Mouse (Mus musculus) heart, embryonic 13.5 days (tissue): ENCODE data around the gene Btbd9. TPM values are rescaled to one million over a fixed set of nuclear protein-coding genes. Genes with fewer than 3 reads are reported as not detected.

Experiments used
- ATAC-seq: fragments of 200-750 bp; cut with Nextera tagmentation; 2 replicates; pipeline ENCODE4 v1.8.0; 2017; ENCODE audit warnings: moderate TSS enrichment; ENCODE audit not compliant: insufficient number of reproducible peaks, low FRiP score, low TSS enrichment; ENCODE audit errors: extremely low read depth
- H3K27ac ChIP-seq: fragments of 300-500 bp; sonication (generic); replicated peaks from 2 replicates; pipeline ENCODE4 v1.5.1; 2015; ENCODE audit warnings: moderate library complexity, mild to moderate bottlenecking, inconsistent platforms
- H3K27me3 ChIP-seq: fragments of 300-500 bp; sonication (generic); replicated peaks from 2 replicates; pipeline ENCODE4 v1.6.1; 2015; ENCODE audit warnings: mild to moderate bottlenecking, inconsistent platforms
- H3K36me3 ChIP-seq: fragments of 300-500 bp; sonication (generic); 2 replicates; pipeline ENCODE4 v1.6.1; 2015; ENCODE audit warnings: mild to moderate bottlenecking, inconsistent platforms
- H3K4me1 ChIP-seq: fragments of 300-500 bp; sonication (generic); 2 replicates; pipeline ENCODE4 v1.6.1; 2015; ENCODE audit warnings: inconsistent platforms
- H3K4me2 ChIP-seq: fragments of 300-500 bp; sonication (generic); 2 replicates; pipeline ENCODE4 v1.6.1; 2015; ENCODE audit warnings: inconsistent platforms, mild to moderate bottlenecking, moderate library complexity
- H3K4me3 ChIP-seq: fragments of 300-500 bp; sonication (generic); 2 replicates; pipeline ENCODE4 v1.5.1; 2015; ENCODE audit warnings: moderate library complexity, mild to moderate bottlenecking, inconsistent platforms
- H3K9ac ChIP-seq: fragments of 300-500 bp; sonication (generic); 2 replicates; pipeline ENCODE4 v1.6.1; 2015; ENCODE audit warnings: inconsistent platforms, mild to moderate bottlenecking, moderate library complexity
- H3K9me3 ChIP-seq: fragments of 300-500 bp; sonication (generic); 2 replicates; pipeline ENCODE4 v1.6.1; 2016; ENCODE audit warnings: inconsistent platforms
- WGBS: fragments of 180-500 bp; shearing (Covaris S2); methylation state at CpG from one replicate; pipeline ENCODE4 v1.1.7; 2015; ENCODE audit warnings: mixed read lengths; 5-methylcytosine and 5-hydroxymethylcytosine counted together
- polyA plus RNA-seq: library from polyadenylated mRNA; unstranded; fragments of >200 nt; fragmentation: Nextera tagmentation; extraction: Ambion mirVana; gene quantifications from 2 replicates; pipeline ENCODE4 v1.2.1, GENCODE M21; 2015

The Btbd9 gene
- polyA plus RNA-seq, 1 experiment from 2014 or later, result 44.4 TPM

DNA sequence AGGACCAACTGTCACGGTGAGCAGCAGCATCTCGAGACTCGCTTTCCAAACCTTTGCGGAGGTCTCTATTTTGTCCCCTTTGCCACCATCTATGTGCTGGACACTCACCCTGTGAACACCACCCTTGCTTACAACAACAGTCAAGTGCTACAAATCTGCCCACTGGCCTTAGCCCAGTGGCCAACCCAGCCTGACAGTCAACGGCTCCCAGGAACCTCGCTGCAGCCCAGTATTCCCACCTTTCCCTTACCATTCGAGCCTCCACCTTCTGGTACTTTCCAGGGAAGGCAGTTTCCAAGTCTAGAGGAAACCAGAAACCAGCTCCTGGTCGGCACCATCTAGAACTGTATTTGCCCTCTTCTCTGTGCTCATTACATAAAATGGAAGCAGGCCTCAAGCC lies 84.7 kb downstream of the Btbd9 start:
- H3K9me3 ChIP-seq, result no peaks in the 10 kb centered on the region
- H3K36me3 ChIP-seq, result peaks cover 8% of the 10 kb centered on the region
- no peak overlapping the region for H3K27ac ChIP-seq
- H3K4me1 ChIP-seq, result peaks cover 12% of the 10 kb centered on the region
- no peak for ATAC-seq
- H3K9ac ChIP-seq, result no peak overlapping the region
- no peak overlapping the region for H3K4me2 ChIP-seq
- no peak overlapping the region for H3K4me3 ChIP-seq
- WGBS, result 92% methylated on average over 8 of the region's 8 CpGs
- no peaks in the 10 kb centered on the region for H3K27me3 ChIP-seq

DNA sequence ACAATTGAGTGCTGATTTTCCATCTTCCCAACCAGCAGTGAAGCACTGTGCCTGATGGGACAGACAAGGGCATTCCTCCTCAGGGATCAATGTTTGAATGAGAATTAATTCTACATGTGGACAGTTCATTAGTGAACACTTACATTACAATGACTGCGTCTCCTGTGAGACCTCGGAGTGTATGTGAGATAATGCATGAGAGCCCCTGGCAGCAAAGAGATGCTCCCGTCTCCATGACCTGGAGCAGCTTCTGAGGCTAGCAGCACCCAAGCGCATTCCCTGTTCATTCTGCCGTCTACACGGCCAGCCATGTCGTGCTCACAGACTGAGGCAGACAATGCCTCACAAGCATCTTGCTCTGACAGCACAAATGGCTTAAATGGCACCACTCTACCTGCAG lies 85.7 kb downstream of the Btbd9 start:
- H3K27ac ChIP-seq, result no peak overlapping the region
- 77% methylated on average over 7 of the region's 7 CpGs for WGBS
- H3K36me3 ChIP-seq, result peaks cover 8% of the 10 kb centered on the region
- H3K4me3 ChIP-seq, result no peak overlapping the region
- no peaks in the 10 kb centered on the region for H3K27me3 ChIP-seq
- no peak for ATAC-seq
- H3K9me3 ChIP-seq, result no peaks in the 10 kb centered on the region
- no peak overlapping the region for H3K9ac ChIP-seq
- H3K4me2 ChIP-seq, result no peak overlapping the region
- H3K4me1 ChIP-seq, result peaks cover 8% of the 10 kb centered on the region

DNA sequence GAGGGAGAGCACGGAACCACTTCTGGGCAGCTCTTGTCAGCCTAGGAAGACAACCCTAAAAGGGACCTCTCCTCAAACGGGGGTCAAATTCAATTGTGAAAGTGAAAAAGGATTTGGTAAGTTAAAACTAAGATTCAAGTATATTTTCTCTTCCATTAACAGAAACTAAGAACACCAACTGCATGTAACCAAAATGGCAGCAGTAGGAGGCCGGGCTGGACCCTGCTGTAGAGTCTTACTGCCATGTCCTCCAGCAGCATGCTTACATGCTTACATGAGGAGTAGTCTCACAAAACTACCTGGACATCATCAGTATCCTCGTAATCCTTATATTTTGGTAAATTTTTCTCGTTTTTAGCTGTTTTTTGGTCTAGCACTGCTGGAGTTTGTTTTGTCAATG lies 86.2 kb downstream of the Btbd9 start:
- peaks cover 8% of the 10 kb centered on the region for H3K36me3 ChIP-seq
- no peaks in the 10 kb centered on the region for H3K27me3 ChIP-seq
- H3K4me2 ChIP-seq, result no peak overlapping the region
- 84% methylated on average over 5 of the region's 5 CpGs for WGBS
- peaks cover 9% of the 10 kb centered on the region for H3K4me1 ChIP-seq
- ATAC-seq, result no peak
- no peak overlapping the region for H3K27ac ChIP-seq
- H3K9me3 ChIP-seq, result no peaks in the 10 kb centered on the region
- H3K4me3 ChIP-seq, result no peak overlapping the region
- no peak overlapping the region for H3K9ac ChIP-seq

DNA sequence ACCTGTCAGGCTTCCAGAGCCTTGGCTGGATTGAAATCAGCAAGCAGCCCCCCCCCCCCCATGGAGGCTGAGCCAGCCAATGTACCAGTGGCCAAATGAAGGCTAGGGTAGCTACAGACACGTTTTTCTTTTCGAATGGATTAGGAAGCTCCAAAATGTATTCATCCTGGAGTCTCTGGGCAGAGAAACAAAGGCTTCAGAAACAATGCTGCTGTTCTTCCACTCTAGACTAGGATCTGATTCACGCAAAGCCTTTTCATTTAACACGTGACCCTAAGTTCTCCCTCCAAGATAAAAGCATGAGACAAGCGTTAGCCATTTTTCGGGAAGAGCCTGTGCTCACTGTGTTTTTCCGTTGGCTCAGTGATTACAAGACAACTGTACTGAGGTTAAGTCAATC lies 86.7 kb downstream of the Btbd9 start:
- peaks cover 13% of the 10 kb centered on the region for H3K4me1 ChIP-seq
- WGBS, result 63% methylated on average over 7 of the region's 7 CpGs
- no peaks in the 10 kb centered on the region for H3K9me3 ChIP-seq
- no peak overlapping the region for H3K4me3 ChIP-seq
- peaks cover 8% of the 10 kb centered on the region for H3K36me3 ChIP-seq
- H3K27ac ChIP-seq, result no peak overlapping the region
- no peak overlapping the region for H3K9ac ChIP-seq
- no peaks in the 10 kb centered on the region for H3K27me3 ChIP-seq
- no peak overlapping the region for H3K4me2 ChIP-seq
- no peak for ATAC-seq

DNA sequence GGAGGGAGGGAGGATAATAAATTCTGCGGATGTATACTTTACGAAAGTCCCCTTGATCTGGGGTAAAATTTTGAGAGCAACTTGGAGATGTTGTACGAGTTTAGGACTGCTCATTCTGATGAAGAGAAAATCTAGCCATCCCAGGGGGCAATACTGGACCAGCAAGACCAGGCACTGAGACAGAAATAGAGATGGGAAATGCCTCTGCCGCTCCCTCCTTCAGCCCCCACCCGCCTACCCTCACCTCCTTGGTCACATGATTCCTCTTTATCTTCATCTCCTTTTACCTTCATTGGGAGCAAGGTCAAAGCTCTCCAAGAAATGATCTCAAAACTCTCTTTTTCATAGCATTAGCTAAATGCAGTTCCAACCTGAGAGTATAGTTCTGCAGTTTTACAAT lies 88.6 kb downstream of the Btbd9 start:
- no peaks in the 10 kb centered on the region for H3K9me3 ChIP-seq
- 66% methylated on average over 5 of the region's 5 CpGs for WGBS
- no peak overlapping the region for H3K27ac ChIP-seq

DNA sequence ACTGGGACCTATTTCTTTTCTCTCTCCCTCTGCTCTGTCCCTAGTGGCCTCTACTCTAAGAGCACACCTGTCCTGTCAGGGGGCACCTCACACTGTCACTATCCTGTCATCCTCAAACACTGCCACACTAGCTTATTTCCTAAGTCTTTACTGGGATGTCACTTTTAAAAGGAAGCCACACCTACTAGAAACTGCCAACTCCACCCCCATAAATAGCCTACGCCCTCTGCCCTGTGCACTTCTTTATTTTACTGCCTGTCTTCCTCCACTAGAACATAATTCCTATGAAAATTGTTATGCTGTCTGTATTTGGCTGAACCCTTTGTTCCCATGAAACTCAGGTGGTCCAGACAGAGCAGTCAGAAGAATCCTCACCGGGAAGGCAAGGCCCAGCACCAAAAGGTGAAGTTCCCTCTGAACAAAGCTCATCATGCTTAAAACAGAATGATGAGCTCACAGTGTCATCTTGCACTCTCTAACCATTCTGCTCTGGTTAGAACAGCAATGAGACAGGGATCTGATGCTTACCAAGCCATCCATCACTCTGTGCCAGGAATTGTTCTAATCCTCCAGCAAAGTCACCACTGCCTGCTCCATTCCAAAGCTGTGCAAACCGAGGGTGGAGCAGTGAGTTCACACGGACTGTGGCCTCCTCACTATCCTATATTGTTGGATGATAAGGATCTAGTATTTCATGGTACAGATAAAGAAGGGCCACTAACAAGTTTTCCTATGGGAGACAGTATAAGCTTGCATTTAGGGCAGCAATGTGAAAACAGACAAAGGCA lies 91.0 kb downstream of the Btbd9 start:
- no peak overlapping the region for H3K4me3 ChIP-seq
- H3K36me3 ChIP-seq, result 0 out of 2 replicates have a peak, but pooled peaks cover 3% of the 10 kb centered on the region
- no peaks in the 10 kb centered on the region for H3K27me3 ChIP-seq
- peaks cover 17% of the 10 kb centered on the region for H3K4me1 ChIP-seq
- H3K4me2 ChIP-seq, result no peak overlapping the region
- H3K27ac ChIP-seq, result no peak overlapping the region
- H3K9ac ChIP-seq, result no peak overlapping the region
- H3K9me3 ChIP-seq, result no peaks in the 10 kb centered on the region
- ATAC-seq, result no peak
- 72% methylated on average over 4 of the region's 4 CpGs for whole genome bisulfite sequencing

More for the DNA sequence above, 88.6 kb downstream of the Btbd9 start:
- Histone ChIP-seq H3K4me2 (no peak overlapping the region), H3K36me3 (peaks cover 8% of the 10 kb centered on the region), H3K27me3 (no peaks in the 10 kb centered on the region), H3K4me1 (peaks cover 17% of the 10 kb centered on the region), H3K9ac (no peak overlapping the region), H3K4me3 (no peak overlapping the region)
- ATAC-seq, result no peak

DNA sequence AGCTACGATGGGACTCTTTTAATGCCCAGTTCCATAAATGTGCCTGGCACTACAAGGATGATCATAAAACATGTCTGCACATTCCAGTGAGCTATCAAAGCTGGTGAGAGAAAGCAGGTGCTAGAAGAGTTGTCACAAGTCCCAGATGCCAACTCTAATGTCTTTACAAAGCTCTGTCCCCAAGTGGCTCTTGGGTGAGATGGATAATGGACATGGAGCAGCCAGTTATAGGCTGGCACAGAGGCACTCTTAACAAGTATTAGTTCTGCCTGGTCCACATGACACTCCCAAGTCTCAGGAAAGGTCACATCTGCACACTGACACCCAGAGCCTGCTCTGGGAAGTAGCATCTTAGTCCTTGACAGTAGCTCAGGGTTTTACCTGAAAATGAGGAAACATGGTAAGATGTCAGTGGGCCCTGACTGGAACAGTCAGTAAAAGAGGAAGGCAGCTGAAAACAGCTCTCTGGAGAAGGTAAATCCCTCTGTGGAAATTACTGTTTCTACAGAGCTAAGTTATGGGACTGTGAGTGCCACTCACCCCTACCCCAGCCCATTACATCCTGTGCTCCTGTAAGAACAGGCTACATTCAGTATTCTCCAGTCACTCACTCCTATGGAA lies 91.7 kb downstream of the Btbd9 start:
- H3K27ac ChIP-seq, result no peak overlapping the region; the same call in 1 of the 2 replicates
- H3K36me3 ChIP-seq, result 0 out of 2 replicates have a peak, but pooled peaks cover 3% of the 10 kb centered on the region
- H3K4me1 ChIP-seq, result peaks cover 17% of the 10 kb centered on the region
- no peaks in the 10 kb centered on the region for H3K9me3 ChIP-seq
- H3K9ac ChIP-seq, result no peak overlapping the region
- no peak overlapping the region for H3K4me2 ChIP-seq
- H3K27me3 ChIP-seq, result no peaks in the 10 kb centered on the region
- H3K4me3 ChIP-seq, result no peak overlapping the region
- no peak for ATAC-seq
- 52% methylated on average over 1 of the region's 1 CpGs for WGBS

DNA sequence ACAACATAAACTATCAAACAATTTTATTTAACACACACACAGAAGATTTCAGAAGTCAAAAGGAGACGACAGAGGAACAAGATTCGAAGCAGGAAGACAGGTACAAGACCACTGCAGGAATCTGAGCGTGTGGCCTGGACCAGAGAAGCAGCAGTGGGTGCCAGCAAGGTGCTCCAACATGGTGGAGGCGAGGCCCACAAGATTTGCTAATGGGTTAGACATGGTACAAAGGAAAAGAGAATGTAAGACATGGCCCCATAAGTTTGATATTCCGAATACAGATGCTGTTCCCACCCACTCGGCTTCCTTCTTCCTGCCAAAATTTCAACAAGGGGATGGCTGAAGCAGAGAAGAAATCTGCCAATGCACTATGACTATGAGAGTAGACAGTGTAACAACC lies 94.5 kb downstream of the Btbd9 start:
- H3K4me1 ChIP-seq, result peaks cover 20% of the 10 kb centered on the region
- H3K9ac ChIP-seq, result no peak overlapping the region
- no peak overlapping the region for H3K4me2 ChIP-seq
- H3K27ac ChIP-seq, result no peak overlapping the region
- 85% methylated on average over 6 of the region's 6 CpGs for WGBS
- no peaks in the 10 kb centered on the region for H3K9me3 ChIP-seq
- ATAC-seq, result no peak
- no peaks in the 10 kb centered on the region for H3K27me3 ChIP-seq
- H3K36me3 ChIP-seq, result 0 out of 2 replicates have a peak, but pooled peaks cover 3% of the 10 kb centered on the region
- H3K4me3 ChIP-seq, result no peak overlapping the region

DNA sequence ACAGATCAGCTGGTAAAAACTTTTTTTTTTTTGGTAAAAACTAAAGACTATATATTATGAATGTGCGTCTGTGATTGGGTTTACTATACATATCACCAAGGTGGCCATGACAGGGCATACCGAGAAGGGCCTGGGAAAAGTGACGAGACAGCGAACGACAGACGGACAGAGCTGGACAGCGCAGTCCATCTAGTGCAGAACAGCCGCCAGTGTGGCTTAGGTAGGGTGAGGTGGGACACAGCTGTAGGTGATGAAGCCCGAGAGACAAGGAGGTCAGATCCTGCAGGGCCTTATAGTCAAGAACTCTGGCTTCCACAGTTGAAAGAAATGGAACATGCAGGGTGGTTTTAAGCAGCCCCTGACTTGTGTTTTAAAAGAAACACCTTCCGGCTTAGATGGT lies 94.9 kb downstream of the Btbd9 start:
- Histone ChIP-seq H3K36me3 (0 out of 2 replicates have a peak, but pooled peaks cover 3% of the 10 kb centered on the region), H3K4me3 (no peak overlapping the region), H3K27ac (no peak overlapping the region), H3K27me3 (no peaks in the 10 kb centered on the region), H3K4me2 (no peak overlapping the region), H3K9me3 (no peaks in the 10 kb centered on the region), H3K4me1 (peaks cover 20% of the 10 kb centered on the region), H3K9ac (no peak overlapping the region)
- WGBS, result 89% methylated on average over 10 of the region's 10 CpGs
- ATAC-seq, result no peak

DNA sequence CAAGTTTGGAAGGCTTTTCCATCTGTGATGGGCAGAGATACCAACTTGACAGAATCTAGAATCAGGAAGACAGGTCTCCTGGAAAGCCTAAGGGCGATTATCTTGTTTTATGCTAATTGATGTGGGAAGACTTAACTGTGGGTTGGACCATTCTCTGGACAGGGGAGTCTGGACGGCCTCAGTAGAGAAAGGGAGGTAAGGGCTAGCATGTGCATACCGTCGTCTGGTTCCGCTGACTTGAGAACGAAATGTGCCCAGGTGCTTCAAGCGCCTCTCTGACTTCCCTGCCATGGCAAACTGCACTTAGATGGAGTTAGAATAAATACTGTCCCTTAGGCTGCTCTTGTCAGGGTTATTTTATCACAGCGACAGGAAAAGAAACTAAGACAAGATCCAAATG lies 95.9 kb downstream of the Btbd9 start:
- Histone ChIP-seq H3K36me3 (0 out of 2 replicates have a peak, but pooled peaks cover 3% of the 10 kb centered on the region), H3K9me3 (no peaks in the 10 kb centered on the region), H3K27ac (no peak overlapping the region), H3K4me1 (peaks cover 20% of the 10 kb centered on the region), H3K4me2 (no peak overlapping the region), H3K9ac (no peak overlapping the region), H3K4me3 (no peak overlapping the region), H3K27me3 (no peaks in the 10 kb centered on the region)
- WGBS, result 78% methylated on average over 8 of the region's 8 CpGs
- ATAC-seq, result no peak

DNA sequence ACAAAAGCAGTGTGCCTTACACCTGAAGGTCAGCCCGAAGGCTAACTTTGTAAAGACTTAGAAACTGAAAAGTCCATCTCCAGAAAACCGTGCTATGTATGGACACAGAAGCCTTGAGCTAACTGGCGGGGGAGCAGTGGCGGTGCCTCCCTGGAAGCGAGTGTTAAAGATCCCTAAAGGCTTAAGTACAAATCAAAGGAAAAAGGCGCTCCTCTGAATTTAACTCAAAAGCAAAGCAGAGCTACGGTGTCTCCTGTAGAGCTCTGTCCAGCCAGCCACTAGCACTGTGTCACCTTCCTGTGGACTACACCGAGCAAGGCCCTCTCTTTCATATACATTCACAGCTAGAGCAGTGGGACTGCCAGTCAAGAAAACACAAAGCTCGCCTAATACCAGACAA lies 98.1 kb downstream of the Btbd9 start:
- Histone ChIP-seq H3K4me3 (no peak overlapping the region), H3K9me3 (no peaks in the 10 kb centered on the region), H3K27ac (no peak overlapping the region), H3K4me2 (no peak overlapping the region), H3K9ac (no peak overlapping the region), H3K4me1 (peaks cover 26% of the 10 kb centered on the region), H3K36me3 (0 out of 2 replicates have a peak, but pooled peaks cover 3% of the 10 kb centered on the region), H3K27me3 (no peaks in the 10 kb centered on the region)
- 65% methylated on average over 9 of the region's 9 CpGs for WGBS
- no peak for ATAC-seq

DNA sequence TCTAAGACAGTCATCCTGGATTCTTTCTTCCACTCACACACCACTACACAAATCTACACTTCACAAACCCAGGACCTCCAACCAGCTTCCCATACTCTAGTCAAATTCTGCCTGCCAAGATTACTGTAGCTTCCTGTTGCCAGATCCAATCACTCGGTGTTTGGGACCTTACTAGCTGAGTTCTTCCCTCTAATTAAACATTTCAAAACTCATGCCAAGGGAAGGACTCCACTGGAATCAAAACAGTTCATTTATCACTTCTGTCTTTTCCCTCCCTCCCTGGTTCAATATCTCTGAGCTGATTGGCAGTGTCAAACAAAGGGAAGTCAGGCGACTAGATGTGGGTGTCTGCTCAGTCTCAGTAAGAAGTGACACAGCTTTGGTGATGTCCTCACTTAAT lies 101.7 kb downstream of the Btbd9 start:
- H3K4me2 ChIP-seq, result no peak overlapping the region
- whole genome bisulfite sequencing, result 27% methylated on average over 2 of the region's 2 CpGs
- no peaks in the 10 kb centered on the region for H3K27me3 ChIP-seq
- H3K4me1 ChIP-seq, result peaks cover 47% of the 10 kb centered on the region
- H3K4me3 ChIP-seq, result no peak overlapping the region
- H3K36me3 ChIP-seq, result no peaks in the 10 kb centered on the region
- no peaks in the 10 kb centered on the region for H3K9me3 ChIP-seq
- H3K9ac ChIP-seq, result no peak overlapping the region
- H3K27ac ChIP-seq, result peak overlapping the region; percentile 60
- no peak for ATAC-seq
